Mouse (Mus musculus) Patski (cell line): ENCODE measurements at regions not wholly inside any gene's neighbourhood (a gene's known extent, or its start where the extent isn't known, plus 50 kb on each side); places are given as distances from the start of the nearest gene placed in this dataset.

Experiments used
- ATAC-seq: fragments of 100-300 bp; one replicate; pipeline ENCODE4 v1.8.0; 2021
- CTCF ChIA-PET: fragments of 350-600 bp; sonication (Branson Sonifier 250); formaldehyde crosslinking; loops from one replicate; lab custom pipeline; 2022; ENCODE audit warnings: inconsistent platforms; lab: Charles Lee
- POLR2A ChIA-PET: fragments of 350-600 bp; sonication (Branson Sonifier 250); formaldehyde crosslinking; loops from one replicate; lab custom pipeline; 2022; ENCODE audit warnings: antibody characterized with exemption, inconsistent platforms; lab: Charles Lee
- DNase-seq: peaks from one replicate; pipeline ENCODE4 v3.0.0-alpha.2; 2011; ENCODE audit warnings: low read depth, low spot score
- H3K27me3 ChIP-seq: fragments of 371-371 bp; one replicate; pipeline ENCODE4 v1.5.1; 2021
- CTCF ChIP-seq: fragments of 100-300 bp; IDR thresholded peaks from one replicate; pipeline ENCODE4 v1.5.1; 2021
- in situ Hi-C: fragments of 300-500 bp; cut with MboI; formaldehyde crosslinking; loops from 3 replicates; pipeline ENCODE4 v1.11.1; 2018; ENCODE audit warnings: low pct_unique_long_range_greater_than_20kb, mixed read lengths

DNA sequence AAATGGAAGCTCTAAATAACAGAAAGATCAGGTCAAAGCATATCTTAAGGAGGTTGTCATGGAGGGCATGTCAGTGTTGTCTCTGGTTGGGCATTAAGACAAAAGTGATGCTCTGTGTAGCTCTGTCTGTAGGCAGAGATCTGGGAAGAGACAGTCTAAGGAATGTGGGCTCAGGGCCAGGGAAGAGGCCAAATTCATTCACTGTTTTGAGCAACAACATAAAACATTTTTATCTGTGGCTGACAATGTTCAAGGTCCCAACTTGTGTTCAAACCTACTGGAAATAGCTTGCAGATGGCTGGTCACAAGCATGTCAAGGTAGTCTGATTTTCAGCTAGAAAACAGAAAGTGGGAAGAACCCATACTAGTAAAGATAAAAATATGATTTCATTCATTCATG lies 374.6 kb upstream of the Fam49a start:
- ChIA-PET POLR2A (no interaction called here), CTCF (no interaction called here)
- H3K27me3 ChIP-seq = no peaks in the 10 kb centered on the region
- DNase-seq (no peak), ATAC-seq (no peak)
- TF ChIP-seq CTCF = no peak
- in situ Hi-C loops = no loop called here

DNA sequence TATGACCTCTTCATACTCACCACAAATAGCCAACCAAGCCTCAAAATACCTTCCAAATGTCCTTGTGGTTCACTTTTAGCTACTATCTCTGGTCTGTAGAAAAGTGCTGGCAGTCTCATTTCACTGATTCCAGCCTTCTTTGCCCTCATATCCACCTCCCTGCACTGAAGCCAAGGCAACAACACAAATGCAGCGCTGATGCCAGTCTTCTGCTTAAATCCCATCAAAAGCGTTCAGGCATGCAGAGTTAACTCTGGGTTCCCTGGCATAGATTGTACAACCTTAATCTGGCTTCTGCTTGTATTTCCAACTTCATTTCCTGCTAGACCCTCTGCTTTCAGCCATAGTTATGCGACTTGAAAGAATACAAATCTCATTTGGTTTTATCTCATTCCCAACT lies 362.9 kb upstream of the Fam49a start:
- H3K27me3 ChIP-seq = no peaks in the 10 kb centered on the region
- ChIA-PET CTCF (no interaction called here), POLR2A (no interaction called here)
- DNase-seq (no peak), ATAC-seq (no peak)
- in situ Hi-C loops = no loop called here
- TF ChIP-seq CTCF = no peak

DNA sequence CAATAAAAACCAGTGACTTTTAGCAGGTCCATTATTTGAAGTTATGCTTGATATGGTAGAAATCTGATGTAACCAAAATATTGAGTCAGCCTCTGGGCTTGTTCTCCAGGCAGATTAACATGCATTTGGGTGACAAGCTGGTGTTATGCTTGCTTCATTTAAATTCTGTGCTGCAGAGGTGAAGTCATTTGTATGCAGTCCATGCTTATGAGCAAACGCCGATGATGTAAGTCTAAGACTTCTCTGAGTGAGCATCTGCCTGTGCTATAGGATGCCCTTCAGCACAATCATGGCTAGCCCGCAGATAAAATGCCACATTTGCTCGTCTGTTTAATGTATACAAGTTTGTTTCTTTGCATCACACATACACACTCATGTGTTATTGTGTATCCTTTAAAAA lies 355.4 kb upstream of the Fam49a start:
- TF ChIP-seq CTCF = no peak
- no peak for ATAC-seq
- POLR2A ChIA-PET = no interaction called here
- no peaks in the 10 kb centered on the region for H3K27me3 ChIP-seq
- CTCF ChIA-PET = no interaction called here
- in situ Hi-C loops = no loop called here
- no peak for DNase-seq
